Mouse (Mus musculus): ENCODE measurements around the gene Muc2.
A peak's percentile ranks its signal among the peaks of the same experiment; 100 is the strongest.
"Not testable (repeated sequence)": the region's sequence is repeated elsewhere in the genome, so short reads cannot be mapped to it uniquely, and the experiment has no call there.

The Muc2 gene

GRCm38 (mm10) chr7:141690040-141690439, at the start of gene Muc2:
TSS of gene Muc2 (plus strand) at chr7:141690340.
- no peak for DNase-seq (ENCODE audit: low spot score)

DNA sequence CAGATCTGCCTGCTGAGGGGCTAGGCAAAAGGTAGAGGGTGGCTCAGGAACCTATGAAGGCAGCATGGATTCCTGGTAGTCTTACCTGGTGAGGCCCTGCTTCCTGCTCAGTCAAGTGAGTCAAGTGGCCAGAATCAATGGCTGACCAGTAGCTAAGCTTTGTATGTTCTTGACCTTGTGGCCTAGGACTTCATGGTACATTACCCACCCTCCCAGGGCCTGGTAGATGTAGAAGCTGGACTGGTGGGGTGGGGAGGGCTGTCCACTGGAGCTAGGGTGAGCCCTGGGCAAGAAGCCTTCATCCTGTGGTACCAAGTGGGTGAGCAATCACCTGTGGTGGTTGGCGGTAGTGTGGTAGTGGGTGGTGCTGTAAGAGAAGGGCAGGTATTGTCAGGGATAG, 47.8 kb upstream of the Muc2 start:
- DNase-seq (ENCODE audit: low spot score) = no peak

DNA sequence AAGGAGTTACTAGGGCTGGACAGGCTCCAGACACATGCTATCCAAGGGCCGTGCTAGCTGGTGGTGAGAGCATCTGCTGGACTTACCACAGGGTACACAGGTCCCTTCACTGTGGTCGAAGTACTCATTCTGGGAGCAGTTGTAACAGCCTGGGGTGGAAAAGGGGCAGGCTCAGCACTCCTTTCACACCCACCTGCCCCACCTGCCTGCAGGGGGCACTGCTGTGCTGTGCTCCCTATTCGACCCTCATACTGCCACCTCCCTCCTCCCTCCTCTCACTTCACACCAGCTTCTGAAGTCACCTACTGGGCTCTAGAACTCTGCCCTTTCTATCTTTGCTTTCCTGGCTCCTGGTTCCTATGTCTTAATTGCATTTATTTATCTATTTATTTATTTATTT, 47.0 kb upstream of the Muc2 start:
- DNase-seq (ENCODE audit: low spot score) = no peak

GRCm38 (mm10) chr7:141647083-141647482, 43.1 kb upstream of the Muc2 start:
- no peak for DNase-seq (ENCODE audit: low spot score)

GRCm38 (mm10) chr7:141647815-141648214, 42.3 kb upstream of the Muc2 start:
- no peak for DNase-seq (ENCODE audit: low spot score)

DNA sequence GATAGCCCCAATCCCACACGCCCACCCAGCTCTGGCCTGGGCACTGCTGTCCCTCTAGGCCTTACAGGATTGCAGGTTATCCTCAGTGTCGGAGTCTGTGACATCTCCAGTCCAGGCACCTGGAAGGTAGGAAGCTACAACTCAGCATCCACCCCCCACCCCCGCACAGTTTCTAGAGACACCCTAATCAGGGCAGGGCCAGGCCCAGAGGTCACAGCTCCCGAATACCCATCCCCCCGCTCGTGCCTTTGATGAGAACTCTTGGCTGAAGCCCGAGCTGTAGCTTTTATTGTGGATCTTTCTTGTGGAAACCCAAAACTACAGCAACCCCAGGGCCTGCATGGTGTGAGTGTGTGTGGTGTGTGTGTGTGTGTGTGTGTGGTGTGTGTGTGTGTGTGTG, 37.9 kb upstream of the Muc2 start:
- DNase-seq (ENCODE audit: low spot score) = no peak

DNA sequence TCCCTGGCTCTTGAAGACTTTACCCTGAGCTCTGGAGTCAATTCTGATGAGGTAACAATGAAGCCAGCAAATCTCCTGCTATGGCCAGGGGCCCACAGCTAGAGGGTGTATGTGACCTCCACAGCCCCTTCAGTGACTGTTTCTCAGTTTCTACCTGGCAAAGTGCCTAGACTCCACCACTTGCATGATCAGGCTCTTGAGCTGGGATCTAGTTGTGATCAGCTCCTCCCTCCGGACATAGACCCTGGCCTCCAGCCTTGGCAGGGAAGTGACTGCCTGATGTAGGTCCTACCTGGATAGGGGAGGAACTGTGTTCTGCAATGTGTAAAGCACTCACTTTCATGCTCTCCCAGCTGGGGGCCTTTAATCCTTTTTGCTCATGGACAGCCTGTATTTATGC, 29.8 kb upstream of the Muc2 start:
- no peak for DNase-seq (ENCODE audit: low spot score)

- DNase-seq (ENCODE audit: low spot score) = peak; percentile 15
These were observed 28.7 kb upstream of the Muc2 start for GRCm38 (mm10) chr7:141661481-141661880.

- DNase-seq (ENCODE audit: low spot score) = no peak
These were observed 27.9 kb upstream of the Muc2 start for GRCm38 (mm10) chr7:141662223-141662622.

GRCm38 (mm10) chr7:141666190-141666589, 23.9 kb upstream of the Muc2 start:
- peak; percentile 14 for DNase-seq (ENCODE audit: low spot score)

DNA sequence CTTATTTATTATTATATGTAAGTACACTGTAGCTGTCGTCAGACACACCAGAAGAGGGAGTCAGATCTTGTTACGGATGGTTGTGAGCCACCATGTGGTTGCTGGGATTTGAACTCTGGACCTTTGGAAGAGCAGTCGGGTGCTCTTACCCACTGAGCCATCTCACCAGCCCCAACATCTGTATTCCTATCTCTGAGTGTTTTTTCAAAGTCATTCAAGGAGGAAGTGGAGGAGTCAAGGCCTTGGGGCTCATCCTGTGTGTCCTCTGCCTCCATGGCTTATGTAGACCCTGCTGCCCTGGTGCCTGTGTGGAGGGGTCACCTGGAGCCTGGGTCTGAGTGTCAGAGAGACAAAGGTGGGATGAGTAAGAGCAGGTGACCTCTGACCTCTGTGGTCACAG, 21.0 kb upstream of the Muc2 start:
- not testable (repeated sequence) for DNase-seq (ENCODE audit: low spot score)

DNA sequence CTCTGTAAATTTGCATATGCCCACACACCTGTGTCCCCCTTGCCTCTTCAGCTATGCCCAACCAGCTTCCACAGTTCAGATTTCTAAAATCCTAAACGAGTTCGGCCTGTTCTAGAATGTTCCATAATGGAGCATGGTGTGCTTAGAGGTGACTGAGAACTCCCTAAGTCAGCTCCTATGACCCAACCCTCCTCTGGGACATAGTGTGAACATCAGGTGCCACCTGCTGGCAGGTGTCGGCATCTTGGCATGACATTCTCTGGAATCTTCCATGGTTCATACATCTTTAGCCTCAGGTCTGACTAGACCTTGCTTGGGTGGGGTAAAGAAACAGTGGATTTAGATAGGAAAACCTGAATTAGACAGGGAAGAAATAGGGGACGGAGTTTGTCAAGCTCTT, 19.1 kb upstream of the Muc2 start:
- no peak for DNase-seq (ENCODE audit: low spot score)

DNA sequence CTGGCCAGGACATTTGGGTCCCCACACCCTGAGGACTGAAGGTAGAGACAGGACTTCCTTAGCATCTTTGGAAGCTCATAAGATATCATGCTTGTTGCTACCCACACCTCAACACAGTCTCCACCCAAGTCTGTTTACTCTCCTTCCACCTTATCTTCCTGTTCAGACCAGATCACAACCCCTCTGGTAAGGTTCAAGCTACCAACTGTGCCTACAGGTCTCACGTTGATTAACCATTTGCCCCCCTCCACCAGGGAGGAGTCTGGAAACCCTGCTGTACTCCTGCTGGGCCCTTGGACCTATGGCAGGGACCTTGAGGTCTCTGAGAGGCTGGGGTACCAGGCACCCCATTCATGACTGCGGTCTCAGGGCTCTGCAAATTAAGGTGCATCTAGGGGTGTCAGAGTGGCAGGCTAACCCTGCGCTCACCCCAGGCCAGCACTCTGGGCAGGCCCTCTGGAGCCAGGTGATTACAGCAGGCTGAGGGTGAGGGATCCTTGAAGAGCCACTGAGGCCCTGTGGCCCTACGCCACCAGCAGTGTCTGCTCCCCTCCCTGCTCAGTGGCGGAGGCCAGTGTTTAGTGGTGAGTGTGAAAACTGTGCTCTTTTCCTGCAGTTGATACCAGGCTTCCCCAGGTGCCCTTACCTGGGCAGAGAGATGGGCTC, 18.4 kb upstream of the Muc2 start:
- DNase-seq (ENCODE audit: low spot score) = no peak

- DNase-seq (ENCODE audit: low spot score) = no peak
These were observed 11.2 kb upstream of the Muc2 start for GRCm38 (mm10) chr7:141678922-141679321.

- DNase-seq (ENCODE audit: low spot score) = no peak
These were observed 2.8 kb upstream of the Muc2 start for GRCm38 (mm10) chr7:141687330-141687729.

DNA sequence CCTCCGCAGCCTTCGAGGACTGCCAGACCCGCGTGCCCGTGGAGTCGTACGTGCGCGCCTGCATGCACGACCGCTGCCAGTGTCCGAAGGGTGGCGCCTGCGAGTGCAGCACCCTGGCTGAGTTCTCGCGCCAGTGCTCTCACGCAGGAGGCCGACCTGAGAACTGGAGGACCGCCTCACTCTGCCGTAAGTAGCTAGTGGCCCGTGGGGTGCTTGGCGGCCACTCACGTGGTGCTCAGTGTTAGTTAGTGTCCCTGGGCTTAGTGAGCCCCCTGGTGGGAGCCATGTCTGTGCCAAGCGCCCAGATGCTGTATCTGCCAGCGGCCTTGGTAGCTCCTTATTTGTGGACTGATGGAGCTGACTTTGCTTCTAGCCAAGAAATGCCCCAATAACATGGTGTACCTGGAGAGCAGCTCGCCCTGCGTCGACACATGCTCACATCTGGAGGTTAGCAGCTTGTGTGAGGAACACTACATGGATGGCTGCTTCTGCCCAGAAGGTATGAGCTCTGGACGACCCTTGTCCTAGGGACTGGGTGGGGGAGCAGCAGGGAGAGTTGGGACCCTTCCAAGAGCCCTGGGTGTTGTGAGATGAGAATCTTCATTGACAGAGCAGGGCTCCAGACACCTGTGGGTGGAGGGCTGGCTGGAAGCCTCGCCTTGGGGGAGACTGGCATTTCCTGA, 3.6 kb downstream of the Muc2 start:
- DNase-seq (ENCODE audit: low spot score) = no peak

GRCm38 (mm10) chr7:141694274-141694639, 4.1 kb downstream of the Muc2 start:
- DNase-seq (ENCODE audit: low spot score) = no peak

- DNase-seq (ENCODE audit: low spot score) = no peak
These were observed 6.4 kb downstream of the Muc2 start for GRCm38 (mm10) chr7:141696538-141696937.

DNA sequence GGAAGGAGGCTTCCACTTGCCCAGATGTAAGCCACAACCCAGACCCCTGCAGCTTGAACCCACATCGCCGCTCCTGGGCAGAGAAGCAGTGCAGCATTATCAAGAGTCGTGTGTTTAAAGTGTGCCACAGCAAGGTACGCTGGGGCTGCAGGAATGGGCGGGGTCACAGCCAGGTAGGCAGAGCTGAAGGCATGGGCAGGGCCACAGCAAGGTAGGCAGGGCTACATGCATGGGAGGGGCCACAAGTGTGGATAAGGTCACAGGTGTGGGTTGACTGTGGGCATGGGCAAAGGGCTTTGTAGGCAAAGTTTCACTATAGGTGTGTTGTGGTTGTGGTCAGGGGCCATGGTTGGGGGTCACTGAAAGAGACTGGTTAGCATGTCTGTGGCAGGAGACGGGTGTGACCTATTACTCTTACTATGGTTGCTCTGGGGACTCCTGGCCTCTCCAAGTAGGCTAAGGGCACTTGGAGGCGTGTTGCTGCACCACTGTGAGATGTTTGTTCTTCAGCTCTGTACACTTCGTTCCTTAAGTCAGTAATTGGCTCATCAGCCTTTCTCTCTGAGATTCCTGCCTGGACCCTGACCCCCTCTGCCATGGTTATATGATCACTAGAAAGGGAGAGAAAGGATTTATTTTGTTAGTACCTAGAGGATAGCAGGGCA, 9.5 kb downstream of the Muc2 start:
- DNase-seq (ENCODE audit: low spot score) = no peak

- DNase-seq (ENCODE audit: low spot score) = no peak
These were observed 57.4 kb downstream of the Muc2 start for GRCm38 (mm10) chr7:141747451-141748100.

- DNase-seq (ENCODE audit: low spot score) = no peak
These were observed 62.4 kb downstream of the Muc2 start for GRCm38 (mm10) chr7:141752513-141752912.

- DNase-seq (ENCODE audit: low spot score) = peak; percentile 13
These were observed 65.7 kb downstream of the Muc2 start for GRCm38 (mm10) chr7:141755831-141756230.

GRCm38 (mm10) chr7:141758291-141758690, 68.2 kb downstream of the Muc2 start:
- no peak for DNase-seq (ENCODE audit: low spot score)

Data from ovary, adult 18-20 months (tissue).